ENCODE assay signal across 12 mouse cellular contexts in the genomic region with DNA sequence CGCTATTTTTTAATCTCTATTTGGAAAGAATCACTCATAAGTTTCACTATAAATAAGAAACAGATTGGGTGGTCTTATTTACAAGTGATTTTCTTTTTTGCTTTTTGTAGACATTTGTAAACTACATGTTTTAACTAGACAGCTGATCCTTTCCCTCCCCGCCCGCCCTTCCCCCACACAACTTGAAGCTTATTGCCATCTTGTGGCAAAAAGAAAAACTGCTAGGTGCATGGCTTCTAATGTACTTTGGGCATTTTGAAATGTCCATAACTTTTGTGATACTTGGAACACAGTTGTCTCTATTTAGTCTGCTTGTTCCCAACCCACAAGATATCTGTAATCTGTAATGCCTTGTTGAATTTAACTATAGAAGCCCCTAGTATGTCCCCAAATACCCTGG. TPM values are rescaled to one million over a fixed set of nuclear protein-coding genes. Genes with fewer than 3 reads are reported as not detected.
DNase-seq lines count a peak whose midpoint lies in the region; ATAC-seq and TF ChIP-seq lines count a peak whose summit lies in the region.
"Had no signal": no experiment of that assay in that cellular context is flagged by ENCODE, and none has a peak within 500 bp of the region (broad histone marks: within the 10 kb centered on the region; RNA-seq: fewer than 3 reads in every experiment).

No protein-coding gene starts in this region.

- 76% methylated on average over 3 of the region's 3 CpGs for WGBS in kidney, embryonic 16.5 days
- whole genome bisulfite sequencing in embryonic facial prominence, embryonic 11.5 days, result 80% methylated on average over 3 of the region's 3 CpGs

- no peak overlapping the region for H3K27ac ChIP-seq in kidney, embryonic 16.5 days (ENCODE audit: low read length)
- H3K27ac ChIP-seq in embryonic facial prominence, embryonic 11.5 days (replicated peaks; ENCODE audit: low read depth, low read length), result no peak overlapping the region
- H3K27ac ChIP-seq: limb, embryonic 15.5 days; neural tube, embryonic 12.5 days had no signal

- H3K4me1 ChIP-seq in kidney, embryonic 16.5 days (ENCODE audit: insufficient read depth, low read length), result no peaks in the 10 kb centered on the region
- H3K4me1 ChIP-seq in E14TG2a.4 (replicated peaks; ENCODE audit: low read depth, low read length), result peaks cover 3% of the 10 kb centered on the region; the same call in 1 of the 2 replicates
- no peaks in the 10 kb centered on the region for H3K4me1 ChIP-seq in embryonic facial prominence, embryonic 11.5 days (ENCODE audit: control insufficient read depth, insufficient read depth, low read length)
- H3K4me1 ChIP-seq: limb, embryonic 15.5 days; neural tube, embryonic 12.5 days had no signal

- no peaks in the 10 kb centered on the region for H3K9me3 ChIP-seq in kidney, embryonic 16.5 days (ENCODE audit: low read length)
- no peaks in the 10 kb centered on the region for H3K9me3 ChIP-seq in E14TG2a.4 (ENCODE audit: low read length)
- H3K9me3 ChIP-seq in embryonic facial prominence, embryonic 11.5 days (replicated peaks; ENCODE audit: control insufficient read depth, low read length), result no peaks in the 10 kb centered on the region
- H3K9me3 ChIP-seq: limb, embryonic 15.5 days; neural tube, embryonic 12.5 days had no signal

- H3K4me3 ChIP-seq in kidney, embryonic 16.5 days (ENCODE audit: low read length), result no peak overlapping the region
- H3K4me3 ChIP-seq in E14TG2a.4 (replicated peaks; ENCODE audit: low read length), result no peak overlapping the region
- H3K4me3 ChIP-seq in embryonic facial prominence, embryonic 11.5 days (ENCODE audit: low read depth, low read length), result no peak overlapping the region
- H3K4me3 ChIP-seq: limb, embryonic 15.5 days; neural tube, embryonic 12.5 days had no signal

- H3K27me3 ChIP-seq in kidney, embryonic 16.5 days (ENCODE audit: insufficient read depth, low read length), result no peaks in the 10 kb centered on the region
- no peaks in the 10 kb centered on the region for H3K27me3 ChIP-seq in E14TG2a.4 (ENCODE audit: insufficient read depth, low read length)
- no peaks in the 10 kb centered on the region for H3K27me3 ChIP-seq in embryonic facial prominence, embryonic 11.5 days (ENCODE audit: control insufficient read depth, insufficient read depth, low read length)
- H3K27me3 ChIP-seq: limb, embryonic 15.5 days; neural tube, embryonic 12.5 days had no signal

- peak; percentile 25 for TF ChIP-seq CTCF in E14TG2a.4 (conservative IDR thresholded peaks at IDR 0.05; ENCODE audit: low read length)

- no peak overlapping the region for H3K9ac ChIP-seq in kidney, embryonic 16.5 days (replicated peaks; ENCODE audit: low read length)
- H3K9ac ChIP-seq in embryonic facial prominence, embryonic 11.5 days (replicated peaks; ENCODE audit: low read length), result no peak overlapping the region
- H3K9ac ChIP-seq: limb, embryonic 15.5 days; neural tube, embryonic 12.5 days had no signal

- peaks cover 7% of the 10 kb centered on the region for H3K36me3 ChIP-seq in kidney, embryonic 16.5 days (ENCODE audit: insufficient read depth, low read length)
- peaks cover 82% of the 10 kb centered on the region for H3K36me3 ChIP-seq in E14TG2a.4 (ENCODE audit: insufficient read depth, low read length)
- H3K36me3 ChIP-seq in embryonic facial prominence, embryonic 11.5 days (replicated peaks; ENCODE audit: control insufficient read depth, insufficient read depth, low read depth, low read length), result no peaks in the 10 kb centered on the region; the same call in 1 of the 2 replicates

- H3K4me2 ChIP-seq in kidney, embryonic 16.5 days (replicated peaks; ENCODE audit: low read depth, low read length), result no peak overlapping the region
- no peak overlapping the region for H3K4me2 ChIP-seq in embryonic facial prominence, embryonic 11.5 days (ENCODE audit: low read depth, low read length)
- H3K4me2 ChIP-seq: limb, embryonic 15.5 days; neural tube, embryonic 12.5 days had no signal

- ATAC-seq in kidney, embryonic 16.5 days (ENCODE audit: low FRiP score, low TSS enrichment), result no peak
- ATAC-seq in embryonic facial prominence, embryonic 11.5 days (replicated peaks; ENCODE audit: insufficient number of reproducible peaks, low FRiP score, low TSS enrichment, low read depth), result no peak
- no peak for ATAC-seq in monocyte, adult 5-6 weeks (replicated peaks; ENCODE audit: insufficient number of reproducible peaks, low FRiP score, low TSS enrichment, poor library complexity, severe bottlenecking)
- ATAC-seq: activated CD4-positive, CD25-positive, alpha-beta regulatory T cell, adult 4 months had no signal

- DNase-seq in kidney, adult 9 months, result peak; percentile 13
- DNase-seq in 416B (ENCODE audit: low read depth), result peak; percentile 52
- DNase-seq in embryonic facial prominence, embryonic 11.5 days (ENCODE audit: low spot score), result peak; percentile 48
- DNase-seq in c-Kit-positive CD71-positive TER-119-positive erythroid progenitor cells, embryonic 14.5 days (ENCODE audit: low spot score), result no peak
- DNase-seq in ovary, postnatal 10 days (ENCODE audit: low spot score), result no peak
- DNase-seq: cerebellum, adult 9-10 months had no signal

RNA-seq across cellular contexts. Expression of gene Ccdc14, which starts 21.1 kb away (rescaled TPM):
- polyA plus RNA-seq in kidney, embryonic 16.5 days (2015; fragmentation: Nextera tagmentation; extraction: Ambion mirVana), result 6.5 and 6.9 TPM in 2 replicates
- polyA plus RNA-seq in embryonic facial prominence, embryonic 11.5 days (2014; fragmentation: Nextera tagmentation; extraction: Ambion mirVana), result 11.7 and 13.4 TPM in 2 replicates
- 1.3 to 3.9 TPM (median 3.4 TPM) in 3 replicates for total RNA-seq in monocyte, adult 5-6 weeks (2017)

RNA-seq across cellular contexts. Expression of gene Mylk, which starts 33.5 kb away (rescaled TPM):
- polyA plus RNA-seq in kidney, embryonic 16.5 days (2015; fragmentation: Nextera tagmentation; extraction: Ambion mirVana), result 71.2 and 110 TPM in 2 replicates
- 5.8 and 7.0 TPM in 2 replicates for polyA plus RNA-seq in embryonic facial prominence, embryonic 11.5 days (2014; fragmentation: Nextera tagmentation; extraction: Ambion mirVana)
- 4.7 to 28.2 TPM (median 5.3 TPM) in 3 replicates for total RNA-seq in monocyte, adult 5-6 weeks (2017)

Comparison
In these comparisons a context has a peak if more than half of its experiments do, and no peak if none do; other contexts are left out.
1. DNase-seq: peak in kidney, adult 9 months (single experiment), 416B (single experiment) and embryonic facial prominence, embryonic 11.5 days (single experiment); none in c-Kit-positive CD71-positive TER-119-positive erythroid progenitor cells, embryonic 14.5 days (single experiment) and ovary, postnatal 10 days (single experiment).